Mouse (Mus musculus) ES-Bruce4 (cell line): ENCODE measurements around the gene Col18a1.

ENCODE experiments used
- CTCF ChIP-seq: IDR thresholded peaks from one replicate; pipeline ENCODE4 v1.8.1; 2011; ENCODE audit warnings: low read depth, low read length
- EP300 ChIP-seq: IDR thresholded peaks from 2 replicates; pipeline ENCODE4 v1.6.1; 2011; ENCODE audit warnings: low read depth, low read length; ENCODE audit not compliant: insufficient read depth
- POLR2A ChIP-seq: IDR thresholded peaks from one replicate; pipeline ENCODE4 v1.8.1; 2011; ENCODE audit warnings: low read length; ENCODE audit not compliant: insufficient read depth

DNA sequence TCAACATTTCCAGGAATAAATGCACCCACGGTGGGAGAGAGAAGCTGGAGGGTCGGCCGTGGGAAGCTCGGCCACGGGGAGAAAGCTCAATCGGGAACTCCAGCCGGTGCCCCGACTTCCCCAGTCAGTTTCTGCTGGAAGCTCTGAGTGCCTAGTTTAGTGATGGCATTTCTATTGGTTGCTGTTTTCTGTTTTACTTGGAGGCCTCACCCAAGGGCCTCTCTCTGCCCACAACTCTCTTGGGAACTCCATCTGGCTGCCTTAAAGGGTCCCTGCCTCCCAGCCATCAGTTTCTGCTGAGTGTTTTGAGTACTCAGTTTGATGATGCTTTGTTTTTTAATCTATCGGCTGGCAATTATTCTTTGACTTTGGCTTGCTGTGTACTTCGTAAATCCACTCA lies 109.6 kb downstream of the Col18a1 start:
- TF ChIP-seq EP300 (no peak), CTCF (no peak), POLR2A (no peak)
